Mouse (Mus musculus) large intestine, adult 2 months (tissue): Measurements from ENCODE around the gene Acvr1. TPM values are rescaled to one million over a fixed set of nuclear protein-coding genes. Genes with fewer than 3 reads are reported as not detected.

Experiments
- DNase-seq: peaks from one replicate; pipeline ENCODE4 v3.0.0-alpha.2; 2012; ENCODE audit warnings: low read depth, low spot score
- WGBS: fragments of 180-500 bp; shearing (Covaris S2); methylation state at CpG from one replicate; pipeline ENCODE4 v1.1.7; 2018; 5-methylcytosine and 5-hydroxymethylcytosine counted together
- polyA plus RNA-seq: library from polyadenylated mRNA; depleted of rRNA; stranded (reverse); fragments of >200 nt; gene quantifications from 2 replicates; pipeline ENCODE4 v1.2.3, GENCODE M21; 2012; rRNA removed

Gene Acvr1
- polyA plus RNA-seq, 1 experiment: 6.3 TPM

- 48% methylated on average over 5 of the region's 5 CpGs for WGBS
- no peak for DNase-seq
Observed at GRCm38 (mm10) chr2:58352846-58353245, 214.1 kb downstream of the Acvr1 start.

DNA sequence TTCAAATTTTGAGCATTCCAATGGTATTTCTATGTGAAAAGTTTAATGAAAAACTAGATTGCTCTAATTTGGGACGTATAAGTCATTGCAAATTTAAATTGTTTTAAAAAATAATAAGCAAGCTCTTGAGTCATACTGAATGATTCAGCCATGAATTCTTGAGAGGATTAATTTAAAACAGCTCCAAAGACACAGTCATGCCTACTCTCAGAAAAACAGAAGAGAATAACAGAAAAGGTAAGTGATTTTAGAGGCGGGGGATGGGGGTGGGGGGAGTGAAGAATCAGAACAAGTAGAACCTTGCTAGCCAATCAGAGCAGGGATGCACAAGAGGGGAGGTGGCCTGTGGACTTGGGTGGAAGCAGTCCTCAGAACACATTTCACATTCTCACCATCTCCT lies 216.3 kb downstream of the Acvr1 start:
- WGBS: 84% methylated on average over 2 of the region's 2 CpGs
- no peak for DNase-seq

Other genes with a start within 250 kb of the Acvr1 start
- 0.64 and 2.3 TPM in 2 replicates for gene Acvr1c, start 209.3 kb downstream of the Acvr1 start, polyA plus RNA-seq
- gene Gm17409, start 97.0 kb downstream of the Acvr1 start, polyA plus RNA-seq: not detected in 2 replicates
- gene Upp2, start 141 bp upstream of the Acvr1 start, polyA plus RNA-seq: 4.2 TPM in 2 replicates